Mouse (Mus musculus): ENCODE data around the gene Elk3. TPM values are rescaled to one million over a fixed set of nuclear protein-coding genes. Genes with fewer than 3 reads are reported as not detected.

Gene Elk3
- polyA plus RNA-seq, 1 experiment from 2014 or later, result 5.7 TPM

DNA sequence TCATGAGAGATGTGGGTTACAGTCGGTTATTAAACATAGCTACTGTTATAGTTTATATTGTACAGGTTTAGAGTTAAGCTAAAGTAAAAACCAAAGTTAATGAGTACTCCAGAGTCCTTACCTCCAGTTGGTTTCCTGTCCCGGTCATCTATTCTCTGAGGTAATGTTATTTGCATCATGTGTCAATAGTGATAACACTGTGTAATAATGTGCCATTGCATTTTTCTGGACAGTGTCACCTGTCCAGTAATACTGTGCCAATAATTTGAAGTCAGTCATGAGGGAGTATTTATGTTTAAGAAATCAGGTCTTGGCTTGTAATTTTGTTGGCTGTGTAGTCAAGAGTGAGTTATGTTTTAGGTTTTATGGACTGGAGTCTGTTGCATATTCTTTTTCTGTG, 98.2 kb downstream of the Elk3 start:
- ATAC-seq (ENCODE audit: low read depth), result no peak
- Histone ChIP-seq H3K9me3 (ENCODE audit: control insufficient read depth, low read length) (no peaks in the 10 kb centered on the region), H3K4me2 (ENCODE audit: low read depth, low read length) (no peak overlapping the region), H3K27me3 (ENCODE audit: control insufficient read depth, insufficient read depth, low read length) (no peaks in the 10 kb centered on the region), H3K27ac (ENCODE audit: low read depth, low read length) (no peak overlapping the region), H3K4me1 (ENCODE audit: control insufficient read depth, insufficient read depth, low read length) (no peaks in the 10 kb centered on the region), H3K9ac (replicated peaks; ENCODE audit: low read depth, low read length) (no peak overlapping the region), H3K4me3 (ENCODE audit: low read depth, low read length) (no peak overlapping the region), H3K36me3 (ENCODE audit: control insufficient read depth, insufficient read depth, low read length) (peaks cover 20% of the 10 kb centered on the region; the same call in 1 of the 2 replicates)
- 91% methylated on average over 2 of the region's 2 CpGs for WGBS

- Histone ChIP-seq H3K4me1 (ENCODE audit: control insufficient read depth, insufficient read depth, low read length) (no peaks in the 10 kb centered on the region), H3K9me3 (ENCODE audit: control insufficient read depth, low read length) (no peaks in the 10 kb centered on the region), H3K4me3 (ENCODE audit: low read depth, low read length) (no peak overlapping the region), H3K9ac (replicated peaks; ENCODE audit: low read depth, low read length) (no peak overlapping the region), H3K4me2 (ENCODE audit: low read depth, low read length) (no peak overlapping the region), H3K36me3 (ENCODE audit: control insufficient read depth, insufficient read depth, low read length) (no peaks in the 10 kb centered on the region), H3K27ac (ENCODE audit: low read depth, low read length) (no peak overlapping the region), H3K27me3 (ENCODE audit: control insufficient read depth, insufficient read depth, low read length) (no peaks in the 10 kb centered on the region)
- WGBS, result 90% methylated on average over 5 of the region's 5 CpGs
- no peak for ATAC-seq (ENCODE audit: low read depth)
These were observed 103.8 kb downstream of the Elk3 start for GRCm38 (mm10) chr10:93207176-93207575.

DNA sequence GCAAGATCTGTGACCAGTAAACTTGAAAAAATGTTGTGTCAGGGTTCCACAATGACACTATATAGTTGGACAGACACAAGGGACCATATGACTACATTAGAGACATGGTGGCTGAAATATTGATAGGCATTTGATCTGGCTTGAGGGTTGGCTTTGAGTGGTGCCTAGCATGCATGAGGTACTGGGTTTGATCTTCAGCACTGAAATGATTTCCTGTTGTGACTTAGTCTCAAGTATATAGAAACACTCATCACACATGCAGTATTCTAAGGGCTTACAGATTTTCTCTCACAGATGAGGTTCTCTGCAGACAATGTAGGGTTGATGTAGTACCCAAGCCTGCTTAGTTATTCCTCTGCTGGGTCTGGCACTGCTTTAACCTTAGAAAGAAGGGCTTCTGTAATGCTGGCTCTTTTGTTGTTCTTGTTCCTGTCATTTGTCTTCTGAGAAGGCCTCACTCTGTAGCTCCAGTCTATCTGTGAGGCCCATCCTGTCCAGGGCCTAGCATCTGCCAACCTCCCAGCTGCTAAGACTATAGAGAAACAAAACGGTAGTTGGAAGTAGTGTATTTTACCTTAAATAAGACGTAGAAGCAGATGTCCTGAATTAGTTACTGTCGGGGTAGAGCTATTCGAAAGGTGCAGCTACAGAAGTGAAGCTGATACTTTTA, 105.5 kb downstream of the Elk3 start:
- no peaks in the 10 kb centered on the region for H3K4me1 ChIP-seq (ENCODE audit: control insufficient read depth, insufficient read depth, low read length)
- no peaks in the 10 kb centered on the region for H3K36me3 ChIP-seq (ENCODE audit: control insufficient read depth, insufficient read depth, low read length)
- 80% methylated on average over 4 of the region's 4 CpGs for WGBS
- H3K9ac ChIP-seq (replicated peaks; ENCODE audit: low read depth, low read length), result no peak overlapping the region
- ATAC-seq (ENCODE audit: low read depth), result no peak
- no peak overlapping the region for H3K4me2 ChIP-seq (ENCODE audit: low read depth, low read length)
- no peaks in the 10 kb centered on the region for H3K9me3 ChIP-seq (ENCODE audit: control insufficient read depth, low read length)
- no peaks in the 10 kb centered on the region for H3K27me3 ChIP-seq (ENCODE audit: control insufficient read depth, insufficient read depth, low read length)
- H3K27ac ChIP-seq (ENCODE audit: low read depth, low read length), result no peak overlapping the region
- no peak overlapping the region for H3K4me3 ChIP-seq (ENCODE audit: low read depth, low read length)

GRCm38 (mm10) chr10:93201846-93202458, 109.0 kb downstream of the Elk3 start:
- no peak for ATAC-seq (ENCODE audit: low read depth)
- no peaks in the 10 kb centered on the region for H3K9me3 ChIP-seq (ENCODE audit: control insufficient read depth, low read length)
- H3K4me2 ChIP-seq (ENCODE audit: low read depth, low read length), result no peak overlapping the region
- H3K4me3 ChIP-seq (ENCODE audit: low read depth, low read length), result no peak overlapping the region
- no peak overlapping the region for H3K27ac ChIP-seq (ENCODE audit: low read depth, low read length)
- H3K9ac ChIP-seq (replicated peaks; ENCODE audit: low read depth, low read length), result no peak overlapping the region
- no peaks in the 10 kb centered on the region for H3K36me3 ChIP-seq (ENCODE audit: control insufficient read depth, insufficient read depth, low read length)
- WGBS, result 97% methylated on average over 6 of the region's 6 CpGs
- H3K27me3 ChIP-seq (ENCODE audit: control insufficient read depth, insufficient read depth, low read length), result no peaks in the 10 kb centered on the region
- no peaks in the 10 kb centered on the region for H3K4me1 ChIP-seq (ENCODE audit: control insufficient read depth, insufficient read depth, low read length)

- 85% methylated on average over 3 of the region's 3 CpGs for WGBS
- no peak for ATAC-seq (ENCODE audit: low read depth)
- H3K4me3 ChIP-seq (ENCODE audit: low read depth, low read length), result no peak overlapping the region
- H3K9ac ChIP-seq (replicated peaks; ENCODE audit: low read depth, low read length), result no peak overlapping the region
- no peak overlapping the region for H3K27ac ChIP-seq (ENCODE audit: low read depth, low read length)
- H3K4me2 ChIP-seq (ENCODE audit: low read depth, low read length), result no peak overlapping the region
- H3K4me1 ChIP-seq (ENCODE audit: control insufficient read depth, insufficient read depth, low read length), result peaks cover 6% of the 10 kb centered on the region
- no peaks in the 10 kb centered on the region for H3K36me3 ChIP-seq (ENCODE audit: control insufficient read depth, insufficient read depth, low read length)
- no peaks in the 10 kb centered on the region for H3K9me3 ChIP-seq (ENCODE audit: control insufficient read depth, low read length)
- no peaks in the 10 kb centered on the region for H3K27me3 ChIP-seq (ENCODE audit: control insufficient read depth, insufficient read depth, low read length)
These were observed 112.0 kb downstream of the Elk3 start for GRCm38 (mm10) chr10:93198958-93199357.

Other genes starting within 250 kb of the Elk3 start
- 1.2 and 3.3 TPM in 2 replicates for gene Cfap54, start 229.5 kb downstream of the Elk3 start, polyA plus RNA-seq (2014; fragmentation: Nextera tagmentation; extraction: Ambion mirVana)
- 62.8 and 70.5 TPM in 2 replicates for gene Cdk17, start 150.3 kb downstream of the Elk3 start, polyA plus RNA-seq (2014; fragmentation: Nextera tagmentation; extraction: Ambion mirVana)
- gene Lta4h, start 142.3 kb upstream of the Elk3 start, polyA plus RNA-seq (2014; fragmentation: Nextera tagmentation; extraction: Ambion mirVana), result 70.6 and 87.2 TPM in 2 replicates
- 0.05 TPM in 1 of 2 replicates, not detected in the other for gene Hal, start 177.6 kb upstream of the Elk3 start, polyA plus RNA-seq (2014; fragmentation: Nextera tagmentation; extraction: Ambion mirVana)
- not detected in 2 replicates for gene Amdhd1, start 228.9 kb upstream of the Elk3 start, polyA plus RNA-seq (2014; fragmentation: Nextera tagmentation; extraction: Ambion mirVana)
- 0.29 and 0.54 TPM in 2 replicates for gene Ccdc38, start 229.5 kb upstream of the Elk3 start, polyA plus RNA-seq (2014; fragmentation: Nextera tagmentation; extraction: Ambion mirVana)